Mouse (Mus musculus) telencephalon, adult 2 months (tissue): Measurements from ENCODE around the gene Creb1.
"Not testable (repeated sequence)": the region's sequence is repeated elsewhere in the genome, so short reads cannot be mapped to it uniquely, and the experiment has no call there.

Source experiments
- DNase-seq: peaks from one replicate; pipeline ENCODE4 v3.0.0-alpha.2; 2011; ENCODE audit warnings: low read depth, low spot score

The Creb1 gene

GRCm38 (mm10) chr1:64538837-64539367 lies 6.5 kb downstream of the Creb1 start:
- no peak for DNase-seq

GRCm38 (mm10) chr1:64543750-64544149 lies 11.3 kb downstream of the Creb1 start:
- no peak for DNase-seq

DNA sequence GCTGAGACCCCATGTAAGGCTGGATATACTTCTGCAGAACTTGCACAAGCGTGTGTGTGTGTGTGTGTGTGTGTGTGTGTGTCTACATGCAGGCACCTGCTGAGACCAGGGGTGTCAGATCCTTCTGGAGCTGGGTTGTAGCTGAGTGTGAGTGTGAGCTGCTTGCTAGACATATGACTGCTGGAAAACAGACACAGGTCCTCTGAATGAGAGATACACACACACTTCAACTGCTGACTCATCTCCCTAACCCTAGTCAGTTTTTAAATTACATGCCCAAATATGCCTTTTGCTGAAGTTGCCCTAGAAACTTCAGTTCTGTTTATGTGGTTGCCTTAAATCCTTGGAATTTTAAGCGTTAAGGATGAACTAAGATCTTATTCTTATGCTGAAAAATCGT lies 13.6 kb downstream of the Creb1 start:
- peak; percentile 43 for DNase-seq

GRCm38 (mm10) chr1:64549380-64549779 lies 16.9 kb downstream of the Creb1 start:
- no peak for DNase-seq

- DNase-seq = no peak
These were observed 19.5 kb downstream of the Creb1 start for GRCm38 (mm10) chr1:64551908-64552307.

DNA sequence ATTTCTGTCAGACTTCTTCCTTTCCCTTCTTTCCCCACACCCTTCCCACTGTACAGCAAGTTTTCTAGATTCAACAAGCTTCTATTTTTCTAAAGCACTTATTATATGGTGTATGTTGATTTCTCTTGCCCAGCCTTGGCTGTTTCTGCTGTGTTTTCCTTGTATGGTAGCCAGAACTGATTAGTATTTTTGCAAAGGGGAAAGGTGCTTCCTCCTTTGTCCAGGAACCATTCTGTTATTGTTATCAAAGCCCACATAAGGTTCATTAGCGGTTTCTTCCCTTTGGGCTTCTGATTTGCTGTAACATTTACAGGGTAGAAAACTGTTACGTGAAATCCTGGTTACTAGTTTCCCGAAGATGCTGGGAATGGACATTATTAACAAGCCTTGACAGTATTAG lies 27.7 kb downstream of the Creb1 start:
- no peak for DNase-seq

- DNase-seq = no peak
These were observed 35.8 kb downstream of the Creb1 start for GRCm38 (mm10) chr1:64568206-64568605.

GRCm38 (mm10) chr1:64576022-64576421 lies 43.6 kb downstream of the Creb1 start:
- no peak for DNase-seq

GRCm38 (mm10) chr1:64576732-64577131 lies 44.3 kb downstream of the Creb1 start:
- no peak for DNase-seq

GRCm38 (mm10) chr1:64577911-64578310 lies 45.5 kb downstream of the Creb1 start:
- DNase-seq = not testable (repeated sequence)

DNA sequence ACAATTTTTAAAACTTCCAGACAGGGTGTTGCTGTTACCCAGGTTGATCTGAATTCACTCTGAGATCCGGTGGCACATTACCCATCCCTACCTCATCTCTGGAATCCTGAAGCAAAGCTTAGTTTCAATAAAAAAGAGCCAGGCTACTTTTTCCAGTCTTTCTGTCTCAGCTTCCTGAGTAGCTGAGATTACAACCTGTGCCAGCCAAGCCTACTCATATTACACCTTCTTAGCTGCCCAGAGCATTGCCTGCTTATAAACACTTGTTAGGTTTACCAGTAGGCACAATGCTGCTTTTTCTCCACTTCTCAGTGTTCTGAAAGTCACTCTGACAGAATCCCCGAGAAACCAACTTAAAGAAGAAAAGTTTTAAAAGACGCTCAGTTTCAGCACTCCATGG lies 46.4 kb downstream of the Creb1 start:
- no peak for DNase-seq

- no peak for DNase-seq
These were observed 66.5 kb downstream of the Creb1 start for GRCm38 (mm10) chr1:64598926-64599325.

- no peak for DNase-seq
These were observed 68.1 kb downstream of the Creb1 start for GRCm38 (mm10) chr1:64600413-64601077.

- DNase-seq = no peak
These were observed 68.9 kb downstream of the Creb1 start for GRCm38 (mm10) chr1:64601242-64601842.

GRCm38 (mm10) chr1:64603381-64603780 lies 70.9 kb downstream of the Creb1 start:
- no peak for DNase-seq

DNA sequence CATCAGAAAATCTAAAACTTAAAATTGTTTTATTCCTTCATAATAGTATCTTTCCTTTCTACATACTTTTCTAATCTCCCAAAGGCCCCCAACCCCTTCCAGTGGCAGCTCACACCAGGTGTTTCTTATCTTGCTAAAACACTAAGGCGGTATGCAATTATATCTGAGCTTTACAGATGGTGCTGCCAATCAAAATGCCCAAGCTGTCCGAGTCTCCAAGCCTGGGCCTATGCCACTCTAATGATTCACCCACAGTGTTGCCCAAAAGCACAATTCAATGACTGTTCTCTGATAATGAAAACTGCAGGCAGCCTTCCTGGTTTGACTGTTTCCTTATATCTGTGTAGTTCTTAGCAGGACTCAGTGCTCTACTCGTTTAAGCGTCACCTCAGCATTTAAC lies 76.7 kb downstream of the Creb1 start:
- no peak for DNase-seq

GRCm38 (mm10) chr1:64609976-64610375 lies 77.5 kb downstream of the Creb1 start:
- no peak for DNase-seq

- DNase-seq = no peak
These were observed 81.9 kb downstream of the Creb1 start for GRCm38 (mm10) chr1:64614311-64614710.

DNA sequence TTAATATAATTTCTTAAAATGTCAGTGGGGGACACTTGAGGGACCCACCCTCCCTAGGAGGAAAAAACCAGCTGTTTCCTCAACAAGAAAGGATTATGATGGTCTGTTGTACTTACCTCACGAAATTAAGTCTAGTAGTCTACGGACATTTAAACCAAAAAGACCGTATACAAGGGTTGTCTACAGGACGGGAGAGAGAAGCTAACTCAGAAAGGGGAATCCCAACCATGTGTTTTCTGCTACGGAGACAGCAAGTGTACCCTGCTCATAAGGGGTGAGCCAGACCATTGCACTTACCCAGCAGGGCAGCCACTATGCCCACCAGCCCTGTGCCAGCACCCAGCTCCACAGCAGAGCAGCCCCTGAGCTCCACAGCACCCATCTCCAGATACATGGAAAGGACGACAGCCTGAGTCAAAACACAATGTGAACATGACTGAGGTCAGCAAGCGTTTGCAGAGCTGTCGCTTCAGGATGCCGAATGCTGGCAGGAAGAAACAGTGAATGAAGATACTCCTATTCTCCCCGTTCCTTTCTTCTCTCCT lies 82.4 kb downstream of the Creb1 start:
- DNase-seq = no peak

- DNase-seq = no peak
These were observed 83.1 kb downstream of the Creb1 start for GRCm38 (mm10) chr1:64615531-64615991.

GRCm38 (mm10) chr1:64616076-64616475 lies 83.6 kb downstream of the Creb1 start:
- no peak for DNase-seq

GRCm38 (mm10) chr1:64616531-64616880 lies 84.1 kb downstream of the Creb1 start:
- DNase-seq = no peak
